Mouse (Mus musculus) liver, embryonic 14.5 days (tissue): ENCODE results near the gene Ppip5k2. TPM values are rescaled to one million over a fixed set of nuclear protein-coding genes. Genes with fewer than 3 reads are reported as not detected.

Experiments
- ATAC-seq: fragments of 200-750 bp; cut with Nextera tagmentation; 2 replicates; pipeline ENCODE4 v1.8.0; 2017; ENCODE audit warnings: moderate number of reproducible peaks, mild to moderate bottlenecking, moderate library complexity; ENCODE audit not compliant: insufficient read depth
- DNase-seq, 3 experiments: peaks; one replicate each; pipeline ENCODE4 v3.0.0-alpha.2; 2012 to 2013; ENCODE audit warnings: low read depth in 3 of 3, low spot score in 3 of 3
- H3K27ac ChIP-seq: fragments of 300-500 bp; sonication (generic); 2 replicates; pipeline ENCODE4 v1.5.1; 2014; ENCODE audit warnings: moderate library complexity, mild to moderate bottlenecking, control low read depth, inconsistent platforms
- H3K27me3 ChIP-seq: fragments of 300-500 bp; sonication (generic); 2 replicates; pipeline ENCODE4 v1.6.1; 2014; ENCODE audit warnings: mild to moderate bottlenecking, low read length, moderate library complexity; ENCODE audit not compliant: control insufficient read depth, insufficient read depth
- H3K36me3 ChIP-seq: fragments of 300-500 bp; sonication (generic); replicated peaks from 2 replicates; pipeline ENCODE4 v1.6.1; 2014; ENCODE audit warnings: low read depth; ENCODE audit not compliant: control insufficient read depth, insufficient read depth
- H3K4me1 ChIP-seq, 2 experiments: fragments of 200-500 bp in 1 of 2; fragments of 300-500 bp in 1 of 2; sonication (generic) in 1 of 2; replicated peaks; 2 replicates each; pipeline ENCODE4 v1.6.1; 2012 to 2014; ENCODE audit warnings: antibody characterized with exemption in 1 of 2, inconsistent platforms in 1 of 2, low read length in 1 of 2; ENCODE audit not compliant: control insufficient read depth in 2 of 2, insufficient read depth in 2 of 2
- H3K4me2 ChIP-seq: fragments of 300-500 bp; sonication (generic); 2 replicates; pipeline ENCODE4 v1.6.1; 2014; ENCODE audit warnings: low read depth, mild to moderate bottlenecking, control low read depth, moderate library complexity
- H3K4me3 ChIP-seq, 2 experiments: fragments of 200-500 bp in 1 of 2; fragments of 300-500 bp in 1 of 2; sonication (generic) in 1 of 2; 2 replicates each; pipeline ENCODE4 v1.5.1; 2012 to 2014; ENCODE audit warnings: low read depth in 2 of 2, low read length in 2 of 2, mild to moderate bottlenecking in 2 of 2, control low read depth in 1 of 2, inconsistent platforms in 1 of 2, moderate library complexity in 1 of 2; ENCODE audit not compliant: insufficient read depth in 1 of 2
- H3K9ac ChIP-seq: fragments of 300-500 bp; sonication (generic); replicated peaks from 2 replicates; pipeline ENCODE4 v1.6.1; 2014; ENCODE audit warnings: mild to moderate bottlenecking, control low read depth, moderate library complexity
- H3K9me3 ChIP-seq: fragments of 300-500 bp; sonication (generic); 2 replicates; pipeline ENCODE4 v1.6.1; 2016; ENCODE audit warnings: low read length, mixed read lengths; ENCODE audit not compliant: control insufficient read depth
- CTCF ChIP-seq: IDR thresholded peaks from 2 replicates; pipeline ENCODE4 v1.5.1; 2016; ENCODE audit warnings: antibody characterized with exemption, low read depth, control low read depth
- EP300 ChIP-seq: IDR thresholded peaks from 2 replicates; pipeline ENCODE4 v1.6.1; 2016; ENCODE audit warnings: antibody characterized with exemption, low read depth
- WGBS: fragments of 180-500 bp; shearing (Covaris S2); extraction: QIAGEN DNeasy Blood & Tissue Kit; methylation state at CpG from one replicate; pipeline ENCODE4 v1.1.7; 2014; ENCODE audit not compliant: insufficient replicate concordance; 5-methylcytosine and 5-hydroxymethylcytosine counted together
- polyA plus RNA-seq, 2 experiments: library from polyadenylated mRNA; depleted of rRNA in 1 of 2; stranded (reverse) in 1 of 2; unstranded in 1 of 2; fragments of >200 nt; fragmentation: Nextera tagmentation in 1 of 2; extraction: Ambion mirVana in 1 of 2; gene quantifications; 2 replicates each; pipeline versions ENCODE4 v1.2.1 to v1.2.3; 2012 to 2014

The Ppip5k2 gene
- polyA plus RNA-seq, 2 experiments: 7.3 to 10.4 TPM

DNA sequence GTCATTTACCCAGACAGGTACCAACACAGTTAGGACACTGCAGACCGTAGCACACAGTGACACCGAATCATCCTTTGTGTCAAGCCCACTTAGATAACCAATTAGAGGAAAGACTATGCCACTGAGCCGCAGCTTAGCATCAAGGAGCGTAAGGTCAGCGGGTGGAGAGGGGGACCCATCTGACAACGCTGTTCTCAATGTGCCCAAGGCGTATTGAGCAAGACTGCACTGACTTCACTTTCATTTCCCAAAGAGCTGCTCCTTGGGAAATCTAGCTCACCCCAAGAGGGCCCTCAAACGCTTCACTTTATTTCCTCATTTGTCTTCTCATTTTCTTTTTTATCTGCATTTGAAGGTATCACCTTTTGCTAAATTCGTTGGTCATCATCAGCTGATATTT is 51.8 kb downstream of the Ppip5k2 start:
- H3K4me1 ChIP-seq: no peaks in the 10 kb centered on the region
- DNase-seq: no peak
- WGBS: 82% methylated on average over 9 of the region's 9 CpGs
- no peak overlapping the region for H3K4me3 ChIP-seq
- H3K9ac ChIP-seq: no peak overlapping the region
- peak; percentile 23; the same call in 1 of the 2 replicates for ATAC-seq
- peaks cover 13% of the 10 kb centered on the region for H3K36me3 ChIP-seq
- no peak for TF ChIP-seq EP300
- no peak for TF ChIP-seq CTCF
- H3K27me3 ChIP-seq: no peaks in the 10 kb centered on the region
- H3K27ac ChIP-seq: no peak overlapping the region
- H3K9me3 ChIP-seq: no peaks in the 10 kb centered on the region
- H3K4me2 ChIP-seq: no peak overlapping the region

DNA sequence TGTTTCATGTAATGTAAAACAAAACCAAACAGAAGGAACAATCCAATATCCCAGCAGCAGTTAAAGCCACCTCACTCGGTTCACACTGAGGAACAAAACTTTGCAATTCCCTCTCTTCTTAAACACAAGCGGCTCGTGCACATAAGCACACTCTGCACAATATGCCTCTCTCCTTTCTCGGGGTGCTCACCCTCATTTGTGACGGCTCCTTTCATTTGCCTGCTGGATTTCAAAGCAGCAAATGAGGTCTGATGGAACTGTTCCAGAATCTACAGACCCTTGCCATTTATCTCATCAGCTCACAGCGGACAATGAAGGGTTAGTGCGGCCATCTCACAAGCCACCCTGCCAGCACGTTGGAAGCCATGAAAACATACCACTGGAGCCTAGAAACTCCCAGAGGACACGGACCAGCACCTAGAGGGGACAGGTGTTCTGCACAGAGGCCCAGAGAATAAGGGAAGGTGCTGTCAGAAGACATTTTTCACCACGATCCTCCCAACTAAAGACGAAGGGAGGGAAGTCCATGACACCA is 55.8 kb downstream of the Ppip5k2 start:
- H3K27ac ChIP-seq: no peak overlapping the region
- DNase-seq (no peak), ATAC-seq (no peak)
- H3K4me3 ChIP-seq: no peak overlapping the region
- no peak overlapping the region for H3K9ac ChIP-seq
- no peak overlapping the region for H3K4me2 ChIP-seq
- no peaks in the 10 kb centered on the region for H3K27me3 ChIP-seq
- no peaks in the 10 kb centered on the region for H3K4me1 ChIP-seq
- WGBS: 72% methylated on average over 11 of the region's 11 CpGs
- peaks cover 5% of the 10 kb centered on the region for H3K36me3 ChIP-seq
- no peaks in the 10 kb centered on the region for H3K9me3 ChIP-seq
- TF ChIP-seq EP300: no peak
- no peak for TF ChIP-seq CTCF

- H3K4me1 ChIP-seq: no peaks in the 10 kb centered on the region
- H3K4me2 ChIP-seq: no peak overlapping the region
- H3K9me3 ChIP-seq: no peaks in the 10 kb centered on the region
- H3K4me3 ChIP-seq: no peak overlapping the region
- ATAC-seq (no peak), DNase-seq (no peak)
- 73% methylated on average over 3 of the region's 3 CpGs for WGBS
- no peak overlapping the region for H3K27ac ChIP-seq
- H3K36me3 ChIP-seq: no peaks in the 10 kb centered on the region; the same call in none of the 2 replicates
- H3K9ac ChIP-seq: no peak overlapping the region
- TF ChIP-seq CTCF: no peak
- no peak for TF ChIP-seq EP300
- H3K27me3 ChIP-seq: no peaks in the 10 kb centered on the region
These were observed 59.7 kb downstream of the Ppip5k2 start for GRCm38 (mm10) chr1:97710520-97710919.

- DNase-seq (no peak), ATAC-seq (no peak)
- Histone ChIP-seq H3K27me3 (no peaks in the 10 kb centered on the region), H3K4me3 (no peak overlapping the region), H3K9me3 (no peaks in the 10 kb centered on the region), H3K4me1 (no peaks in the 10 kb centered on the region), H3K27ac (no peak overlapping the region), H3K9ac (no peak overlapping the region), H3K4me2 (no peak overlapping the region), H3K36me3 (no peaks in the 10 kb centered on the region; the same call in none of the 2 replicates)
- no peak for TF ChIP-seq CTCF
- no peak for TF ChIP-seq EP300
These were observed 64.8 kb downstream of the Ppip5k2 start for GRCm38 (mm10) chr1:97705389-97705788.

DNA sequence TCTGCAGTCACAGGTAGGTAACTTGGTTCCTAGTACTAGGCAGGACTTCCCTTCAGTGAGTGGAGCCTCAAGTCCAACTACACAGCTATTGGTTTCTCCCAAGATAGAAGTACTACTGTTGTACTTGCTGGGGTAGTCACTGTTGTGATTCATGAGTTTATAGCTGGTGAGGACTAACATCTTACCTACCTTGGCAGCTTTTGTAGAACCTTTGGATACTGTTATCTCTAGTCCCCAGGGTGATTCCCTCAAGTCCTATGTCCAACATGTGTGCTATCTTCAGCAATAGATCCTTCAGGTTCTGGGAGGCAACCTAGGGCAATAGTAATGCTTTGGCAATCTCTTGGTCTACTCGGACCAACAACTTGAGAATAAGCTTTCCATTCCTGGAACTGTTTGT is 65.6 kb downstream of the Ppip5k2 start:
- WGBS: 67% methylated on average over 1 of the region's 1 CpGs
- H3K4me2 ChIP-seq: no peak overlapping the region
- H3K27ac ChIP-seq: no peak overlapping the region
- no peaks in the 10 kb centered on the region; the same call in 1 of the 2 replicates for H3K36me3 ChIP-seq
- H3K9ac ChIP-seq: no peak overlapping the region
- no peak for ATAC-seq
- no peaks in the 10 kb centered on the region for H3K9me3 ChIP-seq
- no peaks in the 10 kb centered on the region for H3K4me1 ChIP-seq
- no peak overlapping the region for H3K4me3 ChIP-seq
- no peaks in the 10 kb centered on the region for H3K27me3 ChIP-seq
- no peak for TF ChIP-seq EP300
- no peak for TF ChIP-seq CTCF
- DNase-seq: no peak
